Mouse (Mus musculus) WW6 (cell line): ENCODE results near the gene Fyn.

ENCODE experiments used
- DNase-seq: peaks from one replicate; pipeline ENCODE4 v3.0.0-alpha.2; 2013; ENCODE audit warnings: low read depth, low spot score

The Fyn gene

DNA sequence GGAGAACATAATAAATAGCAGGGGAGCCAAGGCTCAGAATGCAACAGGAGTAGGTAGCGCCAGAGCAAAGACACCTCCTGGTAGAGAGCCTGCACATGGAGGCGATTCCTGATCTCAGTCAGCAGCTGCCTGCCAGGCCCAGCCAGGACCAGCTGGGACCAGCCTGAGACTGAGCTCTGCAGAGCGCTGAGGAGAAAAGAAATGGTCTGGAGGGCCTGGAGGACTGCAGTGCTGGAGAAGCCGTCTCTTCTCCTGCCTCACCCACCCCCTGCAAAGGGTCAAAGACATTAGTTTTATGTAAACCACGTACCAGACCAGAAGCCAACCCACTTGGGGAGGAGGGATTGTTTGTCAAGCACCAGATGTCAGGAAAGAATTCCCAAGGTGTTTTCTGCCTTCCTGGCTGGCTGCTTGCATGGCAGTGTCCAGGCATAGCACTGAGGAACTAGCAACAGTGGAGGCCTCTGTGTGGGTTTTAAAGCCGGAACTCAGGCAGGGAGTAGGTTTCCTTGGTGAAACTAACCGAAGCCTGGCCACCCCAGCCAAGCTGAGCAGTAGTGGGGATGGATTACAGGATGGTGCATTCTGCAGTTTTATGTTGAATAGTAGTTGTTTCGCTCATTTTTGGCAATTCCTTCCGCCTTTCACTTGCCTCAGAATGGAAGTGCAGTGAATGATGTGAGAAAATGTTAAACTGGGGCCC lies 165.8 kb downstream of the Fyn start:
- no peak for DNase-seq

DNA sequence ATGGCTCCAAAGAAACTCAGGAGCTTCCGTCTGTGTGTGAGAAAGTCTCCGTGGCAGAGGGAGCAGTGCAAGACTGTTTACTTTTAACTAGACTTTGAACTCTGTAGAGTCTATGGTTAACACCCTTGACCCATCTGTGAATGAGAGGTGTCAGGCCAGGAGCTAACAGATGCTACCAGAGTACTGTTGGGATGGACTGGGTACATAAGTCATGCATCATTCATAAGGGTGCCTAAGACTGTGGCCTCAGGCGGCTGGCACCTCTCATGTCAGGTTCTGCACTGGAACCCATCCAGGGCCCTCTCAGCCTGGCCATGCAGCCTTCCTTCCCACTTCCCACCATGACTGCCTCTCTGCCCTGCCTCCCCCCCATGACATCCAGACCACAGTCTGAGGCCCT lies 166.7 kb downstream of the Fyn start:
- no peak for DNase-seq

DNA sequence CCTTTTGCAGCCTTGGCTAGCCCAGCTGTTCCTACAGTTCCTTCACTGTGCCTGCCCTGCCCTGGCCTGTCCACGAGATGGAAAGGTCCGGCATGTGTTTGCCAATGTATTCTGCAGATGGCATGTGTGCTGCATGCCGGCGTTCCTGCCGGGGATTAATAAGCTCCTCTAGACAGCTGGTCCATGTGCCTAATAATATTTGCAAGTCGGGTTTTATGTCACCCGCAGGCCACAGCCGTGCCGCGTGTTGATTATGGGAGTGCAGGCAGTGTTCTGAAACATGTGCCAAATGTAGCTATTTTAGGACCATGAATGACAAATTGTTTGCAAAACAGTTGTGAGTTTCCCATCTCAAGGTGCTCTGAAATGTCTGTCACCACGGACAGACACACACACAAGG lies 167.6 kb downstream of the Fyn start:
- DNase-seq, result no peak

DNA sequence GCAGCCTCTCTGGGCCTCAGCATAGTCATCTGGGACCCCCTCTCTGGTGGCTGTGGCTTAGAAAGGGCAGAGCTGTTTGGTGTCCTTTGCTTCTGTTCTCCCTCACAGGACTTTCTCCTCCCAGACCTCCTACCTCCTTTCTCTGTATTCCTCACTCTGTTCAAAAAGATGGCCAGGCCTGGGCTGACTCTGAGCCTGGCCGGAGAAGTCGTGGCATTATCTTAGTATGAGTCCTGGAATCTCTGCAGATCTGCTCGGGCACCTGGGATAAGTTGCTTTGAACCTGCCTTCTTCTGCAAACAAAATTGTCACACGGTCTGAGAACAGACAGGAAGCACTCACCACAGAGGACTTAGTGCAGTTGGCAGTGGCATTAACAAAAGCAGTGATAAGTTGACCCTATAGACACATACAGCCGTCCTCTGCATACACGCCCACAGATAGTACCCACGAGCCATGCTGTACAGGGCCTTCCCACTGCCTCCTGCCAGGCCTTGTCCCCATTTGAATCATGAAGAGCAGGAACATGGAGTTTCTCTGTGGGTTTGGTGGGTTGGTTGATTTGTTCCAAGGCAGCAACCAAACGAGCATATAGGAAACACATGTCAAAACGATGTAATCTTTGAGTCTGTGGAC lies 171.5 kb downstream of the Fyn start:
- no peak for DNase-seq

DNA sequence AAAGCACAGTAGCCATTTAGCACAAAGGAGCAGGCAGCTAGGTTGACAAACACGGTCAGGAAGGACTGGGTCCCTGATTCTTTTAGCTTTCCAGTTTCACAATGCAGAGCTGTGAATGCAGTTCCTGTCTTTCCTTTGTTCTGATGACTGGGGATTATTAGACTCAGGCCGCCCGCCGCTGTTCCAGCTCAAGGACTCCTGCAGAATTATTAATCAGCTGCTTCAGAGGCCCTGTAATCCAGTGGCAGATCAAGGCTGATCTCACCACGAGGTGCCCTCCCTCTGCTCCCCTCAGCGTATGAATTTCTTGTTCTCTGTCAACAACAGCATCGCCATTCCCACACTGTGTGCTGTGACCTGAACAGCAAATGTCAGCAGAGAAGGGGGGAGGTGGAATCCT lies 172.3 kb downstream of the Fyn start:
- no peak for DNase-seq

DNA sequence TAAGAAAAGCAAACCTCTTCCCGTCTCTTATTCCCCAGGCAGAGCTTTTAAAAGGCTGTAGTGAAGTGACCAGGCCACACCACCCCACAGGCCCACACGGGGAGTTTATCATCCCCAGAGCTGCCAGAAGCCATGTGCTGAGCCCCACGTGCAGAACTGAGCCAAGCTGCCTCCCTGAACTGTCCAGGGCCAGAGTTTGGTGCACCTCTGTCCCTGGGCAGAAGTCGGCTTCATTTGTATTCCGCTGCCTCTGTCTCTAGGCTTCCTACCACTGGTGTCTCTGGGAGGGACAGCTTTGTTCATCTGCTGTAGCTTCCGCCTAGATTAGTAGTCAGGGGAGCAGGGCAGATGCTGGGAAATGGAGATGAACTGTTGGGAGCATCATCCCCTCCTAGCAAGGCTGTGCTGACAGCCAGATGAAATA lies 172.8 kb downstream of the Fyn start:
- DNase-seq, result no peak

DNA sequence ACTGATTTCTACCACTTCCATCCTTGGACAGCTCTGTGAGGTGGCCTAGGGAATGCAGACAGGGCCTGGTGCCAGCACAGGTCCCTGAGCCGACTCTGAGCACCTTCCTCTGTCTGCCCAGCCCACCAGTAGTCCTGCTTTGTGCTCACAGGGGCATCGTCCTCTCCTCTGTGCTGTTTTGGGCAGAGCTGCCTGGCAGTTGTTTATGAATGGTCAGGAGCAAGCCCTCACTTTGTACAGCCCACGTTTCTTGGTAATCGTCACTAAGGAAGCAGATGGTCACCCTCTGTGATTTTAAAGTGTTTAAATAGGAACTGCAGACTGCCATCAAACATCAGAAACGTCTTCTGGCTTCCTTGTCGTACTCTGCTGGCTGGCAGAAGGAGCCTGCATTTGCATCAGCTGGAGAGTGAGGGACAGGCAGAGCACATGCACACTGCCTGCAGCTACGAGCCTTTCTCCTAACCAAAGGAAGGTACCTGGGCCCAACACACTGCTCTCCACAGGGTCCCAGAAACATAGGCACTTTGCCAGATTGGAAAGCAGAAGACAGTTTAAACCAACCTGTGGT lies 173.4 kb downstream of the Fyn start:
- no peak for DNase-seq

DNA sequence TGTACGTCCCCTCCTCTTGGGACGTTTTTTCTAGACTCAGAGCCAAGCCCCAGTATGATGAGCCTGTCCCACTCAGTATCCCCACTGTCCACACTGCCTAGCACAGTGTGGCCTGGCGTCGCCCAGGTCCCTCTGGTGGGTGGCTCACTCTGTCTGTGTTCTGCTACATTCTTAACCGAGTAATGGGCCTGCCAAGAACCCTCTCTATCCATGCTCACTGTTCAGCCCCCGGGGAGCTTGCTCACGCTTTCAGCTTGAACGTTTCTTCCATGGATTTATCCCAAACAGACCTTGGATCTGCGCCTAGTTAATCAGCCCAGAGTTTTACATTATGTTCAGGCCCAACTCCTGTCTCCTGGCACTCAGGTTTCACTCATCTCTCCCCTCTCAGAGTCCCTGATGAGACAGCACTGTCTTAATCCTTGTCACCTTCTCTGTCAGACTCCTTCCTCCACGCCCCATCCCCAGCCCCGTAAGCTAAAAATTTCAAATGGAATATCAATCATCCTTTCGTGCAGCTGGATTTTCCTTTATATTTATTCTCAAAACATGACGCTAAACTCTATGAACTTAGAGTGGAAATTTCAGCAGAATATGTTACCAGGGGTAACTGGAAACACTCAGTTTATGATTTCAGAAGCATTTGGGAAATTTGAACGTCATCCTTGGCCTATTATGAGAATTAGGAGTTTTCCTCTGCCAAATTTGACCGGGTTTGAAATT lies 174.0 kb downstream of the Fyn start:
- DNase-seq, result no peak

DNA sequence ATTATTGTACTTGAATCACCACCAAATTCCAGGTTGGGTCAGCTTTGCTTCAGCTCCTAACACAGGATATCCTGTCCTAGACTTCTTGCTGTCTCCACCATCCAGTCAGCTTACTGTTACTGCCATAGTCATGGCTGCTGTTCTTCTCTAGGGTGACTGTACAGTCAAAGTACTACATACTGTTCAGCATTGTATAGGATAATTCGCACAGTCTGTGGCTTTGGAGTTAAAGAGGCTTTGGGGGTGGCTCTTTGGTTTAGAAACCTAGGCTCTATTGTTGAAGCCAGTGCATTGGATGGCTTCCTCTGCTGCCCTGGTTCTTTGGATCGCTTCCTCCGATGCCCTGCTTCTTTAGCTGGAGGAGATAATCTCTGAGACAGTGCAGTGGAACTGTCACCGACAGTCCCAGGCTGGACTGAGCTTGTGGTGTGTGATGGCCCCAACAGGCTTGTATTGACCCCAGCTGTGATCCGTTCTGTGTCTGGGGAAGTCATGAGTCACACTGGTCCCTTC lies 174.7 kb downstream of the Fyn start:
- no peak for DNase-seq

DNA sequence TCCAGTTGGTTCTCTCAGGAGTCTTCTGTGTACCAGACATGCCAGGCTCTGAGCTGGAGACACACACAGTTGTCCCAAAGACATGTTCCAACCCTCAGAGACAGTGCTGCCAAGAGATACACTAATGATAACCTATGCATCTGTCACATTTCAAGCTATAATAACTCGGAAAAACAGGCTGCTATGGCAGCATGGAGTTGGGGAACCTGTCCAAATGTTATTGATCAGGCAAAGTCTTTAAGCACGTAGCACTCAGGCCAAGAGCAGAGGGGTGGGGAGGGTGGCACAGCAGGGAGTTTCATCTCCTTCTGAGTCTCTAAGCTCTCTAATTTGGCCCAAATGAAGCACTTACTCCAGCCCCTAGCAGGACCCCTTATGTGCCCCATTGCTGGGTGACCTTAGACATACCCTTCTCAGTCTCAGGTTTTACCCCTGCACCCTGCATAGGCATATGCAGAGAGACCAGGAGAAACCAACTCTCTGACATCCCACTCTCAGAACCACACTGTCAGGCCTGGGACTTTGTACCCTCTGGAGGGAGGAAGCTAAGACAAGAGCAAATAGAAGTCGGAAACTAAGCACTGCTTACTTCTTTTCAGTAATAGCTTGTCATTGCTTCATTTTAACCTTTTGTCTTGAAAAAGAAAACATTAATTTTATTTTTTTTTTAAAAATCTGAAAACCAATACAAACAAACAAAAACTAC lies 178.9 kb downstream of the Fyn start:
- DNase-seq, result no peak

DNA sequence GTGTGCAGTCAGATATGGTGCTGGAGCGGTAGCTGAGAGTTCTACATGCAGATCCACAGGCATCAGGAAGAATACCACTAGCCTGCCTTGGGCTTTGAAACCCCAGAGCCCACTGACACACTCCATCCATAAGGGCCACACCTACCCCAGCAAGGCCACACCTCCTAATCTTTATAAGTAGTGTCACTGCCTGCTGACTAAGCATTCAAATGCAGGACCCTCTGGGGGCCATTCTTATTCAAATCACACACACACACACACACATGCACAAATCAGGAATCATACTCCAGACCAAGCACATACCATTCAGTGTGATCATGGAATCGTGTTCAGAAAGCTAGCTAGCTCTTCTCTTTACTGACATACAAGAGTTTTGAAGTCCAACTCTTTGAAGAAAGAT lies 182.1 kb downstream of the Fyn start:
- no peak for DNase-seq

DNA sequence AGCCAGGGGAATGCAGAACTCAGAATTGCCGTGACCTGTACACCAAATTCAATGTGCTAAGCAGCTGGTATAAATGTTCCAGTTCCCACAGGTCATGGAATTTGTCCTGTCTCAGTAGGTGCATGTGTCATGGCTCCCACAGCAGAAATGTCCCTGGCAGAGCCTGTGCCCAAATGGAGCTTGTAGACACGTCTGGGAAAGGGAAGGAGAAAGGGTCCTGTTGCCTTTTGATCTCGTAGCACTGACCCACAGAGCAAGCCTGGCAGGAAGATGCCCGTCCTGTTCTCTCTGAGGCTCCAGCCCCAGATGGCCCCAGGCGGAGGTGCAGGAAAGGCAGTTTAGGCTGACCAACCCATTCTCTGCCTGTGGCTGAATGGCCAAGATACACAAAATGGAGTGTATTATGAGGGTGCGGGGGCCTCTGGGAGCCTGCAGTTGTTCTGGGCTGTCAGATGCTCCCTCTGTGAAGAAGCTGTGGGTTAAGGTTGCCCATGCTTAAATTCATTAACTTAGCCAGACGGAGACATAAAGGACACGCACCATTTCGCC lies 183.1 kb downstream of the Fyn start:
- DNase-seq, result no peak

DNA sequence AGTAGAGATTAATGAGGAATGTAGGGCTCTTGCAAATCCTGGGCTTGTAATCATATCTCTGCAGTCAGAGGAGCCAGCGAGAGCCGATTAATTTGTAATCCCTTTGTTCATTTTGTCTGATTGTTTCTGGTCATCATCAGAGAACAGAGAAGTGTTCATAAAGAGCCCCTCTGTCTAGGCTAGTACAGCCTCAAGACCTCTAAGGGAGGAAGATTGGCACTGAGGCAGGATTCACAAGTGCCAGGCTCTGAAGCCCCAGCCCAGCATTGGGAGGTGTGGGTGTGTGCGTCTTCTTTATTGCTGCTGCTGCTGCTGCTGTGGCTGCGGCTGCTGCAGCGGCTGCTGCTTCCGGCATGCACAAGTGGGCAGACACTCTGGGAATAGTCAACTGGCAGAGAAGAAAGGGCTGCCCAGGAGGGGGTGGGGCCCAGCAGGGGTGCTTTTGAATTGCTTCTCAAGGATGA lies 183.7 kb downstream of the Fyn start:
- DNase-seq, result no peak

DNA sequence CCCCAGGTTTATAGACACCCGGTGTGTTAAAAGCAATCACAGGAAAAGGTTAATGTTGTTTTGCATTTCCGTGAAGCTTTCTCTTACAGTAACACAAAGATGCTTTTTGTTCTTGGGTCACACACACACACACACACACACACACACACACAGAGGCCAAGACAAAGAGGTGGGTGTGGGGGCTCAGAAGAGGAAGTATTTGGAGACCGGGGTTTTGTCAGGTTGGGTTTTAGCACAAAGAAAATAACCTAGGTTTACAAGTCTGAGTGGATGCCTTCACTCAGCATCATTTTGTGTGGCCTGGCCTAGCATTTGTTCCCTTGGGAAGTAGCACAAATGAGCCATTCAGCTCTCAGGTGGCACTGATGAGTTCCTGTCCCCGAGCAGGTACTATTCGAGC lies 184.2 kb downstream of the Fyn start:
- no peak for DNase-seq

DNA sequence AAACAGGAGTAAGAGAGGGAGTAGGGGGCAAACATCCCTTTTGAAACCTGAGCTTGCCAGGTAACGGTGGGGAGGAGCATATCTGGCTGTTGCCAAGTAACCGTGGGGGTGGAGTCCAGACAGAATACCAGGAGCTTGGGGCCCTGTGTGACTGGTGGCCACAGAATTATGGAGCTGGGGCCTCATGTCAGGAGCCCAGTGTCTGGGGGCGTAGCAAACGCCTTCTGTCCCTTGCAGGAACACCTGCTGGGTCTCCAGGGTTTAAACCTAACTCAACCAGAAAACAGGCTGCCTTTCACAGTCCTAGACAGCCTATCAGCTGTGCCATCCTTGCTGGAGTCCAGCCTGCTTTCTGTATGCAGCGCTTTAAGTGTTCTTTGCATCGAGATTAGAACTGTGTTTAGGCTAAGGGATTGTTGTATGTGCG lies 186.6 kb downstream of the Fyn start:
- DNase-seq, result no peak

DNA sequence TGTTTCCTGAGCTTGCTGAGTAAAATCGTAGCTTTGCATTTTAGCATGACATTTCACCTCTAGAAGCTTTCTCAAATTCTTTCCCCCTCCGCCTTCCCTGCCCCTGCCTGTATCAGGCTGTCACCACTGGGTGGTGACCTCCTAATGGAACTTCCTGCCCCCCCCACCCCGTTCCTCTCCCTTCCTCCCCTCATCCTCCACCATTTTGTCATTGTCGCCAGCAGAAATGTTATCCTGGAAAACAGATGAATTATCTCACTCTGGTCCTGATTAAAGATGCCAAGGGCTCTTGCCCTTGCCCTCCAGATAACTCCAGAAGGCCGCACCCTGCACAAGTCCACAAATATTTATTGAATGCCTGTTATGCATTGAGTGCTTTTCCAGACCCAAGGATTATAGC lies 187.1 kb downstream of the Fyn start:
- DNase-seq, result no peak

DNA sequence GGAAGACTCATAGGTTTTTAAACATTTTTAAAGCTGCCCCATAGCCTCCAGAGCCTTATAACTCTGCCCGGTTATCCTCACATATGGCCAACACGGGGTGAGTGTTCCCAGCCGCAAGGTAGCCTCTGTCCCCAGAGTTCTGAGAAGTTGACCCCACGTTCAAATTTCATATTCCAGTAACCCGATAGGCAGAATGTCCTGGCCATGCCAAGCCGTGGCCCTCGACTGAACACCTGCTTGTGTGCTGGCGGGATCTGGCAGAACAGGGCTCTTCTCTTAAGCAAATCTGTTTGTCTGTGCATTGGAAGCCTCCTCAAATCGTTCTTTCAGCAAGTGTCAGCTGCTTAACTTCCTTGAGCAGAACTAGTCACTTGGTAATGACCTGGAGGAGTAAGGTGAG lies 188.7 kb downstream of the Fyn start:
- no peak for DNase-seq

DNA sequence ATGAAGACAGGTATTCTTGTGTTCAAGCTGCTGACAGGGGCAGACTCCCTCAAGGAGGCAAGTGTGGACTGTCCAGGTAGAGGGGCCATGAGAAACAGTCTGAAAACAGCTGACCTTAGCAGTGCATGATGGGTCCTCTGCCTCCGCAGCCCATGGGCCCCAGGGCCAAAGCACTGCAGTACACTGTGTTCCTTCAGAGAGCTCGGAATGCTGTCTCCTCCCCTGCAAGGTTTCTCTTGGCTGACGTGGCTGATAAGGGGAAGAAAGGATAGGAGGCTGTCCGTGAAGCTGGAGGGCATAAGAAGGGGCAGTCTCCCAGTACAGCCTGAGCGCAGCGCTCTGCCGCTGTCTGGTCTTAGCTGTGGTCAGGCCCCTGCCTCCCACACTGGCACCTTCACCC lies 189.2 kb downstream of the Fyn start:
- DNase-seq, result no peak

DNA sequence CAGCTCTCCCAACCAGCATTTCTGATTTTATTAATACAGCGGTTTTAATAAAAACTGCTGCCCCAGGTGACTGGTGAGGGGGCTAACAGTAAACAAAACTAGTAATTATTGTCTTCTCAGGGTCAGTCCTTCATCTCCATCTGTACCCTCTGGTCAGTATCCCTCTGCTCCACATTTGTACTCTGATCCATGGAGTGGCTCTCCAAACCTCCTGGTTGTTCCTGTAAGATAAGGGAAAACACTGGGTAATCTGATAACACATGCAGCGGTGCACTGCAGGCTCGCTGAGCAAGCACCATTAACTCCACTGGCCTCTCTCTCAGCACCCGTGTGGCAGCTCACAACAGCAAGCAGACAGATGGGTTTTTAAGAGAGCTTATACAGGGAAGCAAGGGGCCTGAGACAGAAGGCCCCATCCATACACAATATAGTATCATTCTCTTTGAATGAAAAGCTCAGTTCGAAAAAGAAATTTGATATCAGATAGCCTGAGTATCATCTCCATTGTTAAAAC lies 189.9 kb downstream of the Fyn start:
- DNase-seq, result no peak

DNA sequence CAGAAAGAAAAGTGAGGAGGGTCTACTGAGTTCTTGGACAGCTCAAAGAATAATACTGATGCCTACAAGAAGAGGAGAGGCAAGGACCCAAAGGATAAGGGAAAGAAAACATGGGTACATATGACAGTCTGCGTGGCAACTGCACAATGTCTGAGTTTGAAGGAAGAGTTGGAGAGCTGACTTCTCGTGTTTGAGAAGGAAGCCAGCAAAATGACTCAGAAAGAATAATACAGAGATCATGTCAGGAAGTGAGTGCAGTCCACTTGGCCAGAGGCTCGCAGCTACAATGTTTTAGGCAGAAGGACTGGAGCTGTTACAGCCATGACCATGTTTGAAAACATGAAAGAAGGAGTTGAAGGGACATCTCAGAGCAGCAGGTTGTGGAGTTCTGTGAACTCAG lies 190.7 kb downstream of the Fyn start:
- no peak for DNase-seq

DNA sequence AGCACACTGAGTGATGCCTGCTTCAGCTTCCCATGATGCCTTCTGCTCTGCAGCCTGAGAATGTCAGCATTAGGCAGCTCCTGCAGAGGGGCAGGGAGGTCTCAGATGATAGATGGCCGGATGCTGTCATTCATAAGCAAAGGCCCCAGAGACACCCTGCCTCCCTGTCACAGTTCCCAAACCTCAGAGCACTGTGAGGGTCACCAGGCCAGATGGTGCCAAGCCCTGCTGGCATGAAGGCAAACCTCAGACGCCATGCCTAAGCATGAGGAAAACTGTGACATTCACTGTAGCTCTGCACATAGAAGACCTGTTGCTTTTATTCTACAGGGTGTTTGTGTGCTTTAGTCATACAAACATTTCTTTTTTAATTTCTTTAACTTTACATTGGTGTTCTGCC lies 193.7 kb downstream of the Fyn start:
- DNase-seq, result no peak
